Mouse (Mus musculus): Measurements from ENCODE around the gene Aqp9. TPM values are rescaled to one million over a fixed set of nuclear protein-coding genes. Genes with fewer than 3 reads are reported as not detected.
A peak's percentile ranks its signal among the peaks of the same experiment; 100 is the strongest.

Gene Aqp9
- polyA plus RNA-seq, 1 experiment, result 1.7 TPM

GRCm38 (mm10) chr9:71173533-71173932, 5.1 kb upstream of the Aqp9 start:
- no peak for DNase-seq (ENCODE audit: extremely low spot score in 1 of 2, low spot score in 1 of 2)

GRCm38 (mm10) chr9:71167473-71168215, 838 bp downstream of the Aqp9 start:
- DNase-seq (ENCODE audit: extremely low spot score in 1 of 2, low spot score in 1 of 2), result peak in 1 of 2 experiments; percentile 47

GRCm38 (mm10) chr9:71166871-71167465, 1.5 kb downstream of the Aqp9 start:
- DNase-seq (ENCODE audit: extremely low spot score in 1 of 2, low spot score in 1 of 2), result no peak

GRCm38 (mm10) chr9:71166019-71166705, 2.3 kb downstream of the Aqp9 start:
- no peak for DNase-seq (ENCODE audit: extremely low spot score in 1 of 2, low spot score in 1 of 2)

- no peak for DNase-seq (ENCODE audit: extremely low spot score in 1 of 2, low spot score in 1 of 2)
Measured at GRCm38 (mm10) chr9:71165510-71165909, 3.0 kb downstream of the Aqp9 start.

- DNase-seq (ENCODE audit: extremely low spot score in 1 of 2, low spot score in 1 of 2), result no peak
Measured at GRCm38 (mm10) chr9:71165061-71165460, 3.4 kb downstream of the Aqp9 start.

- no peak for DNase-seq (ENCODE audit: extremely low spot score in 1 of 2, low spot score in 1 of 2)
Measured at GRCm38 (mm10) chr9:71164353-71164752, 4.1 kb downstream of the Aqp9 start.

- no peak for DNase-seq (ENCODE audit: extremely low spot score in 1 of 2, low spot score in 1 of 2)
Measured at GRCm38 (mm10) chr9:71162858-71163740, 5.4 kb downstream of the Aqp9 start.

GRCm38 (mm10) chr9:71162131-71162857, 6.2 kb downstream of the Aqp9 start:
- DNase-seq (ENCODE audit: extremely low spot score in 1 of 2, low spot score in 1 of 2), result no peak

- no peak for DNase-seq (ENCODE audit: extremely low spot score in 1 of 2, low spot score in 1 of 2)
Measured at GRCm38 (mm10) chr9:71160849-71161711, 7.4 kb downstream of the Aqp9 start.

GRCm38 (mm10) chr9:71159686-71160085, 8.8 kb downstream of the Aqp9 start:
- DNase-seq (ENCODE audit: extremely low spot score in 1 of 2, low spot score in 1 of 2), result no peak

GRCm38 (mm10) chr9:71159060-71159626, 9.3 kb downstream of the Aqp9 start:
- DNase-seq (ENCODE audit: extremely low spot score in 1 of 2, low spot score in 1 of 2), result no peak

GRCm38 (mm10) chr9:71157921-71158646, 10.4 kb downstream of the Aqp9 start:
- no peak for DNase-seq (ENCODE audit: extremely low spot score in 1 of 2, low spot score in 1 of 2)

- no peak for DNase-seq (ENCODE audit: extremely low spot score in 1 of 2, low spot score in 1 of 2)
Measured at GRCm38 (mm10) chr9:71156447-71157035, 11.9 kb downstream of the Aqp9 start.

- no peak for DNase-seq (ENCODE audit: extremely low spot score in 1 of 2, low spot score in 1 of 2)
Measured at GRCm38 (mm10) chr9:71155399-71156005, 13.0 kb downstream of the Aqp9 start.

- DNase-seq (ENCODE audit: extremely low spot score in 1 of 2, low spot score in 1 of 2), result no peak
Measured at GRCm38 (mm10) chr9:71151386-71151785, 17.1 kb downstream of the Aqp9 start.

- no peak for DNase-seq (ENCODE audit: extremely low spot score in 1 of 2, low spot score in 1 of 2)
Measured at GRCm38 (mm10) chr9:71150175-71150574, 18.3 kb downstream of the Aqp9 start.

Measured in frontal cortex, adult 2 months (tissue).